In the genomic region with DNA sequence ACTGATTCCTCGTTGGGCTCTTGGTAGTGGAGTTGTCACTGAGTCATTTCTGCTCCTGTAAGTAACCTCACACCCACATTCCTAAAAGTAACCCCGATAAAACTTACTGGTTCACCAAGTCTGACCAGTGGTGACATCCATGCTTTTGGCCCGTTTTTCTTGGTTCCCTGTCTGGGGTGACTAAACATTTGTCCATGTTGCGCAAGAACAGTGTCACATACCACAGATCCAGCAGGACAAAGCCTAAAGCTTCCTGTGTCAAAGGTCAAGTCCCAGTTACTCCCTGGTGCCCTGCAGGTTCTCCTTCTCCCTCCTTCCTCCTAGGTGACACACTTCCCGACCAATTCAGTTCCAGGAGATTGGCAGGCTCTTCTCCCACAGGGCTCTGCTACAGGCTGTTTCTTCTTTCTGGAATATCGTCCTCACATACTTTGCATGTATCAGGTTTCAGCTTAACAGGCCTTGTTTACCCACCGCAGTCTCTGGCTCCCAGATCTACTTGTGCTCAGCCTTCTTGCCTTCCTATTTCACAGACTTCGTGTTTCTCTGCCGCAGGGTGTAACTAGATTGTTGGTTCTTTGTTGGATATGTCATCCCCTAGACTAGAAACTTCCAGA, we compare ENCODE assay signal across 19 mouse cellular contexts.
DNase-seq lines count a peak whose midpoint lies in the region; ATAC-seq and TF ChIP-seq lines count a peak whose summit lies in the region.
"Had no signal": no experiment of that assay in that cellular context is flagged by ENCODE, and none has a peak within 500 bp of the region (broad histone marks: within the 10 kb centered on the region; RNA-seq: fewer than 3 reads in every experiment).

No protein-coding gene starts in this region.

- H3K27me3 ChIP-seq in myocyte (ENCODE audit: control insufficient read depth, insufficient read depth, insufficient read length) = no peaks in the 10 kb centered on the region
- H3K27me3 ChIP-seq in intestine, postnatal 0 days (replicated peaks; ENCODE audit: control insufficient read depth, insufficient read depth, low read length) = no peaks in the 10 kb centered on the region
- H3K27me3 ChIP-seq: hindbrain, embryonic 12.5 days; intestine, embryonic 15.5 days; limb, embryonic 13.5 days had no signal

- TF ChIP-seq POLR2A in myocyte (IDR thresholded peaks at IDR 0.05; ENCODE audit: insufficient read length, low read depth) = no peak

- no peaks in the 10 kb centered on the region for H3K79me2 ChIP-seq in myocyte (ENCODE audit: control insufficient read depth, insufficient read depth)

- no peak overlapping the region for H3K4me3 ChIP-seq in myocyte
- no peak overlapping the region for H3K4me3 ChIP-seq in intestine, postnatal 0 days (ENCODE audit: low read depth, low read length)
- H3K4me3 ChIP-seq: erythroblast, embryonic 14.5 days; hindbrain, embryonic 12.5 days; intestine, embryonic 15.5 days; limb, embryonic 13.5 days had no signal

- no peak overlapping the region for H3ac ChIP-seq in myocyte (ENCODE audit: control insufficient read depth, insufficient read length)

- no peaks in the 10 kb centered on the region for H3K36me3 ChIP-seq in myocyte (ENCODE audit: control insufficient read depth, insufficient read depth)
- H3K36me3 ChIP-seq in intestine, postnatal 0 days (ENCODE audit: control insufficient read depth, insufficient read depth) = no peaks in the 10 kb centered on the region
- H3K36me3 ChIP-seq: hindbrain, embryonic 12.5 days; intestine, embryonic 15.5 days; limb, embryonic 13.5 days had no signal

- ATAC-seq in intestine, postnatal 0 days = no peak
- ATAC-seq: forebrain, embryonic 14.5 days; intestine, embryonic 15.5 days; midbrain, embryonic 16.5 days had no signal

- TF ChIP-seq CTCF in intestine, postnatal 0 days (IDR thresholded peaks at IDR 0.05; ENCODE audit: low read depth) = no peak

- H3K9ac ChIP-seq in intestine, postnatal 0 days (ENCODE audit: low read depth, low read length) = no peak overlapping the region
- H3K9ac ChIP-seq: hindbrain, embryonic 12.5 days; intestine, embryonic 15.5 days; limb, embryonic 13.5 days; lung, embryonic 14.5 days had no signal

- no peak overlapping the region for H3K4me2 ChIP-seq in myocyte (ENCODE audit: low read depth)
- H3K4me2 ChIP-seq in intestine, postnatal 0 days (replicated peaks; ENCODE audit: low read depth) = no peak overlapping the region
- H3K4me2 ChIP-seq: hindbrain, embryonic 12.5 days; intestine, embryonic 15.5 days; limb, embryonic 13.5 days; lung, embryonic 14.5 days had no signal

- WGBS in intestine, postnatal 0 days = 47% methylated on average over 9 of the region's 9 CpGs

- H3K27ac ChIP-seq in intestine, postnatal 0 days (ENCODE audit: low read depth, low read length) = no peak overlapping the region
- H3K27ac ChIP-seq: intestine, embryonic 15.5 days; limb, embryonic 13.5 days had no signal

- DNase-seq in heart, adult 9 months (ENCODE audit: low spot score in 2 of 2) = peak; percentile 10 to 12
- no peak for DNase-seq in heart, adult 8-10 months (ENCODE audit: low spot score)
- peak; percentile 10 for DNase-seq in lung, postnatal 36 days
- no peak for DNase-seq in lung, postnatal 10 days
- peak; percentile 6 for DNase-seq in adipocyte (ENCODE audit: low spot score)
- DNase-seq: cerebellum, adult 9-10 months; kidney, postnatal 36 days; layer of hippocampus, adult 9-11 months; lung, embryonic 14.5 days; right cerebral cortex, adult 18-20 months; thymus, postnatal 4 days had no signal

- no peaks in the 10 kb centered on the region for H3K9me3 ChIP-seq in intestine, postnatal 0 days (ENCODE audit: control insufficient read depth)
- H3K9me3 ChIP-seq: hindbrain, embryonic 12.5 days; intestine, embryonic 15.5 days; limb, embryonic 13.5 days had no signal

- H3K4me1 ChIP-seq in intestine, postnatal 0 days (replicated peaks; ENCODE audit: control insufficient read depth, insufficient read depth, low read length) = no peaks in the 10 kb centered on the region
- H3K4me1 ChIP-seq: intestine, embryonic 15.5 days had no signal

TF ChIP-seq in myocyte, 11 proteins besides CTCF, POLR2A, EP300 and RAD21:
- TF ChIP-seq E2F4 (IDR thresholded peaks at IDR 0.05; ENCODE audit: insufficient read depth) = no peak
- no peak for TF ChIP-seq USF1 (IDR thresholded peaks at IDR 0.05; ENCODE audit: low read depth)
- no peak for TF ChIP-seq POLR2AphosphoS2 (IDR thresholded peaks at IDR 0.05; ENCODE audit: insufficient read length, low read depth)
- TF ChIP-seq TCF3 (IDR thresholded peaks at IDR 0.05; ENCODE audit: insufficient read length, low read depth) = no peak
- TF ChIP-seq TCF12 (IDR thresholded peaks at IDR 0.05; ENCODE audit: insufficient read depth, poor library complexity, severe bottlenecking) = no peak
- TF ChIP-seq MAX (IDR thresholded peaks at IDR 0.05; ENCODE audit: low read depth) = no peak
- peak; percentile 63; the same call in 1 of the 2 replicates for TF ChIP-seq CEBPB (IDR thresholded peaks at IDR 0.05; ENCODE audit: insufficient read depth, poor library complexity, severe bottlenecking)
- TF ChIP-seq SRF (IDR thresholded peaks at IDR 0.05; ENCODE audit: control insufficient read depth, insufficient read length, low read depth) = no peak

Comparison
In these comparisons a context has a peak if more than half of its experiments do, and no peak if none do; other contexts are left out.
1. DNase-seq: peak in heart, adult 9 months (2 of 2), lung, postnatal 36 days (single experiment) and adipocyte (single experiment); none in heart, adult 8-10 months (single experiment) and lung, postnatal 10 days (single experiment).